In the genomic region with DNA sequence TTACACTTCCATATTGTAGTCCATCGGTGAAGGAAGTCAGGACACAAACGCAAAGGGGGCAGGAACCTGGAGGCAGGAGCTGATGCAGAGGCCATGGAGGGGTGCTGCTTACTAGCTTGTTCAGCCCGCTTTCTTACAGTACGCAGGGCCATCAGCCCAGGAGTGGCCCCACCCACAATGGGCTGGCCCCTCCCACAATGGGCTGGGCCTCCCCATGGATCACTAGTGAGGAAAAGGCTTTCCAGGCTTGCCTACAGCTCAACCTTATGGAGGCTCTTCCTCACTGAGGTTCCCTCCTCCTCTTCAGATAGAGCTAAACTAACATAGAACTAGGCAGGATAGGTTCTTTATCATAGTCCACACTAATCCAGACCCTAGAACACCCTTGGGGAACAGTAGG, we compare ENCODE assay signal across 16 mouse cellular contexts. TPM values are rescaled to one million over a fixed set of nuclear protein-coding genes. Genes with fewer than 3 reads are reported as not detected.
"Had no signal": no experiment of that assay in that cellular context is flagged by ENCODE, and none has a peak within 500 bp of the region (broad histone marks: within the 10 kb centered on the region; RNA-seq: fewer than 3 reads in every experiment).

No protein-coding gene starts in this region.

- H3K27me3 ChIP-seq: lung, embryonic 15.5 days had no signal

- H3K9me3 ChIP-seq: lung, embryonic 15.5 days had no signal

- H3K27ac ChIP-seq: kidney, postnatal 0 days; layer of hippocampus, adult 2 months; liver, embryonic 14.5 days; lung, embryonic 15.5 days had no signal

- DNase-seq: kidney, adult 2 months; kidney, postnatal 25 days; layer of hippocampus, adult 9-11 months; lung, adult 18-20 months; lung, postnatal 10 days; lung, postnatal 36 days; midbrain, embryonic 14.5 days; thymus, adult 18-20 months; thymus, postnatal 4 days had no signal

- H3K4me3 ChIP-seq: layer of hippocampus, adult 2 months; lung, embryonic 15.5 days had no signal

- H3K9ac ChIP-seq: liver, embryonic 14.5 days; lung, embryonic 15.5 days had no signal

- H3K4me2 ChIP-seq: lung, embryonic 15.5 days; midbrain, embryonic 11.5 days had no signal

RNA-seq across cellular contexts. Expression of a gene that starts 14.0 kb away (rescaled TPM):
- polyA plus RNA-seq: kidney, embryonic 14.5 days; kidney, postnatal 0 days; midbrain, embryonic 14.5 days; neural tube, embryonic 14.5 days had no signal
